ENCODE assay signal across 23 mouse cellular contexts in genomic region chr13:31186805-31187589, GRCm38 (mm10).
DNase-seq lines count a peak whose midpoint lies in the region; ATAC-seq and TF ChIP-seq lines count a peak whose summit lies in the region.
"Had no signal": no experiment of that assay in that cellular context is flagged by ENCODE, and none has a peak within 500 bp of the region (broad histone marks: within the 10 kb centered on the region; RNA-seq: fewer than 3 reads in every experiment).

No protein-coding gene starts in this region.

- no peaks in the 10 kb centered on the region for H3K9me3 ChIP-seq in intestine, embryonic 15.5 days
- no peaks in the 10 kb centered on the region for H3K9me3 ChIP-seq in stomach, postnatal 0 days (ENCODE audit: control insufficient read depth, low read length)
- no peaks in the 10 kb centered on the region for H3K9me3 ChIP-seq in embryonic facial prominence, embryonic 10.5 days
- H3K9me3 ChIP-seq: embryonic facial prominence, embryonic 12.5 days; G1E; heart, embryonic 12.5 days; hindbrain, embryonic 12.5 days had no signal

- ATAC-seq in intestine, embryonic 15.5 days = peak; percentile 86
- peak; percentile 86 for ATAC-seq in stomach, postnatal 0 days (ENCODE audit: low FRiP score, low TSS enrichment)
- ATAC-seq: activated CD4-positive, CD25-positive, alpha-beta regulatory T cell, adult 4 months; CD4-positive, CD25-positive, alpha-beta regulatory T cell, adult 4 months; forebrain, embryonic 16.5 days; hindbrain, embryonic 16.5 days had no signal

- 0 out of 2 replicates have a peak overlapping the region, but pooled peaks have one; percentile 17 for H3K27ac ChIP-seq in intestine, embryonic 15.5 days
- peak overlapping the region; percentile 87 for H3K27ac ChIP-seq in small intestine, adult 2 months (ENCODE audit: insufficient read depth, low read depth, low read length)
- 0 out of 2 replicates have a peak overlapping the region, but pooled peaks have one; percentile 25 for H3K27ac ChIP-seq in stomach, postnatal 0 days (replicated peaks)
- H3K27ac ChIP-seq in embryonic facial prominence, embryonic 10.5 days (replicated peaks) = no peak overlapping the region
- H3K27ac ChIP-seq: embryonic facial prominence, embryonic 12.5 days; heart, adult 2 months; hindbrain, embryonic 12.5 days had no signal

- H3K9ac ChIP-seq in intestine, embryonic 15.5 days = no peak overlapping the region
- H3K9ac ChIP-seq in stomach, postnatal 0 days (ENCODE audit: low read length) = no peak overlapping the region
- H3K9ac ChIP-seq: embryonic facial prominence, embryonic 12.5 days; heart, embryonic 12.5 days; hindbrain, embryonic 12.5 days had no signal

- H3K27me3 ChIP-seq in intestine, embryonic 15.5 days (replicated peaks) = no peaks in the 10 kb centered on the region
- H3K27me3 ChIP-seq in small intestine, adult 2 months (ENCODE audit: control insufficient read depth, insufficient read depth, low read length) = peaks cover 5% of the 10 kb centered on the region; the same call in 1 of the 2 replicates
- H3K27me3 ChIP-seq in stomach, postnatal 0 days (ENCODE audit: control insufficient read depth, insufficient read depth, low read length) = no peaks in the 10 kb centered on the region
- H3K27me3 ChIP-seq in embryonic facial prominence, embryonic 10.5 days (replicated peaks; ENCODE audit: low read depth, poor library complexity, severe bottlenecking) = no peaks in the 10 kb centered on the region
- H3K27me3 ChIP-seq: embryonic facial prominence, embryonic 12.5 days; heart, embryonic 12.5 days; hindbrain, embryonic 12.5 days had no signal

- 34% methylated on average over 5 of the region's 5 CpGs for WGBS in intestine, embryonic 15.5 days
- WGBS in small intestine, adult 2 months = 19% methylated on average over 5 of the region's 5 CpGs
- WGBS in stomach, postnatal 0 days = 41% methylated on average over 5 of the region's 5 CpGs
- WGBS in embryonic facial prominence, embryonic 10.5 days = 63% methylated on average over 5 of the region's 5 CpGs

- H3K4me2 ChIP-seq in intestine, embryonic 15.5 days (replicated peaks) = no peak overlapping the region
- no peak overlapping the region for H3K4me2 ChIP-seq in stomach, postnatal 0 days (replicated peaks; ENCODE audit: low read depth)
- H3K4me2 ChIP-seq: embryonic facial prominence, embryonic 12.5 days; heart, embryonic 12.5 days; hindbrain, embryonic 12.5 days had no signal

- peaks cover 12% of the 10 kb centered on the region for H3K4me1 ChIP-seq in intestine, embryonic 15.5 days (replicated peaks)
- peaks cover 15% of the 10 kb centered on the region; the same call in 1 of the 2 replicates for H3K4me1 ChIP-seq in small intestine, adult 2 months (ENCODE audit: control insufficient read depth, insufficient read depth, insufficient read length, low read length)
- no peaks in the 10 kb centered on the region for H3K4me1 ChIP-seq in stomach, postnatal 0 days (replicated peaks; ENCODE audit: control insufficient read depth, insufficient read depth)
- no peaks in the 10 kb centered on the region for H3K4me1 ChIP-seq in embryonic facial prominence, embryonic 10.5 days
- H3K4me1 ChIP-seq: embryonic facial prominence, embryonic 12.5 days; heart, embryonic 12.5 days had no signal

- TF ChIP-seq CTCF in small intestine, adult 2 months (IDR thresholded peaks at IDR 0.05; ENCODE audit: extremely low read depth, insufficient read length, insufficient replicate concordance, low read depth, low read length) = no peak
- TF ChIP-seq CTCF in stomach, postnatal 0 days (IDR thresholded peaks at IDR 0.05; ENCODE audit: low read depth) = no peak

- no peak overlapping the region for H3K4me3 ChIP-seq in intestine, embryonic 15.5 days (replicated peaks)
- no peak overlapping the region for H3K4me3 ChIP-seq in small intestine, adult 2 months (ENCODE audit: low read depth, low read length)
- H3K4me3 ChIP-seq in stomach, postnatal 0 days (ENCODE audit: low read depth, low read length) = no peak overlapping the region
- H3K4me3 ChIP-seq in embryonic facial prominence, embryonic 10.5 days = no peak overlapping the region
- H3K4me3 ChIP-seq: embryonic facial prominence, embryonic 12.5 days; heart, adult 2 months; heart, embryonic 12.5 days; hindbrain, embryonic 12.5 days had no signal

- TF ChIP-seq EP300 in stomach, postnatal 0 days (optimal IDR thresholded peaks at IDR 0.05) = no peak

- H3K36me3 ChIP-seq in intestine, embryonic 15.5 days = no peaks in the 10 kb centered on the region
- H3K36me3 ChIP-seq in small intestine, adult 2 months (ENCODE audit: control insufficient read depth, insufficient read depth, low read length) = no peaks in the 10 kb centered on the region
- H3K36me3 ChIP-seq in stomach, postnatal 0 days (ENCODE audit: control insufficient read depth, insufficient read depth, low read length) = no peaks in the 10 kb centered on the region
- H3K36me3 ChIP-seq in embryonic facial prominence, embryonic 10.5 days (replicated peaks) = no peaks in the 10 kb centered on the region
- H3K36me3 ChIP-seq: embryonic facial prominence, embryonic 12.5 days; G1E; heart, embryonic 12.5 days; hindbrain, embryonic 12.5 days had no signal

- DNase-seq in heart, adult 11 months = peak; percentile 27
- DNase-seq in heart, postnatal 4 days = no peak
- no peak for DNase-seq in stomach, postnatal 0 days (ENCODE audit: low spot score)
- DNase-seq in embryonic facial prominence, embryonic 10.5 days (ENCODE audit: low spot score) = no peak
- no peak for DNase-seq in adrenal gland, postnatal 10 days
- DNase-seq: adrenal gland, adult 8-10 months; B cell, adult 2 months; cerebellum, adult 11 months; cerebellum, adult 8-10 months; cerebellum, postnatal 14 days; embryo, embryonic 11 days; gastrocnemius, postnatal 10 days; heart, adult 2 months had no signal

- TF ChIP-seq POLR2A in small intestine, adult 2 months (IDR thresholded peaks at IDR 0.05; ENCODE audit: low read depth, low read length) = no peak
